Mouse (Mus musculus) brown adipose tissue, adult 24 weeks (tissue): ENCODE results near the gene Rnf111. TPM values are rescaled to one million over a fixed set of nuclear protein-coding genes. Genes with fewer than 3 reads are reported as not detected.
A peak's percentile ranks its signal among the peaks of the same experiment; 100 is the strongest.

Experiments
- H3K27ac ChIP-seq: fragments of 200-500 bp; replicated peaks from 2 replicates; pipeline ENCODE4 v1.5.1; 2012; ENCODE audit warnings: low read depth, mild to moderate bottlenecking, low read length
- H3K4me1 ChIP-seq: fragments of 200-500 bp; 2 replicates; pipeline ENCODE4 v1.6.1; 2012; ENCODE audit warnings: low read length, mixed read lengths; ENCODE audit not compliant: control insufficient read depth, insufficient read depth, insufficient read length
- H3K4me3 ChIP-seq: fragments of 200-500 bp; 2 replicates; pipeline ENCODE4 v1.5.1; 2012; ENCODE audit warnings: low read depth, mild to moderate bottlenecking, low read length, moderate library complexity; ENCODE audit not compliant: insufficient read depth
- polyA plus RNA-seq: library from polyadenylated mRNA; stranded (reverse); fragments of >200 nt; gene quantifications from 2 replicates; pipeline ENCODE4 v1.2.4, GENCODE M21; 2012; ENCODE audit not compliant: missing spikeins, insufficient read depth, insufficient read length

Rnf111 gene
- polyA plus RNA-seq, 1 experiment: 11.6 TPM

GRCm38 (mm10) chr9:70510998-70511583 lies 7.6 kb upstream of the Rnf111 start:
- Histone ChIP-seq H3K4me1 (no peaks in the 10 kb centered on the region; the same call in 1 of the 2 replicates), H3K4me3 (no peak overlapping the region), H3K27ac (no peak overlapping the region)

- Histone ChIP-seq H3K27ac (peak overlapping the region; percentile 85), H3K4me3 (no peak overlapping the region), H3K4me1 (no peaks in the 10 kb centered on the region; the same call in 1 of the 2 replicates)
Observed at GRCm38 (mm10) chr9:70509906-70510525, 6.5 kb upstream of the Rnf111 start.

- Histone ChIP-seq H3K4me1 (peaks cover 3% of the 10 kb centered on the region), H3K27ac (no peak overlapping the region), H3K4me3 (no peak overlapping the region)
Observed at GRCm38 (mm10) chr9:70506787-70507186, 3.3 kb upstream of the Rnf111 start.

- H3K4me3 ChIP-seq: no peak overlapping the region
- peaks cover 3% of the 10 kb centered on the region for H3K4me1 ChIP-seq
- no peak overlapping the region for H3K27ac ChIP-seq
Observed at GRCm38 (mm10) chr9:70506186-70506585, 2.7 kb upstream of the Rnf111 start.

GRCm38 (mm10) chr9:70503015-70503603 lies 416 bp downstream of the Rnf111 start:
- H3K4me3 ChIP-seq: peak overlapping the region; percentile 98
- H3K4me1 ChIP-seq: peaks cover 3% of the 10 kb centered on the region
- peak overlapping the region; percentile 98 for H3K27ac ChIP-seq

- peaks cover 3% of the 10 kb centered on the region for H3K4me1 ChIP-seq
- peak overlapping the region; percentile 63 for H3K27ac ChIP-seq
- peak overlapping the region; percentile 98 for H3K4me3 ChIP-seq
Observed at GRCm38 (mm10) chr9:70502284-70503014, 1.1 kb downstream of the Rnf111 start.

- Histone ChIP-seq H3K4me3 (no peak overlapping the region), H3K27ac (no peak overlapping the region), H3K4me1 (peaks cover 2% of the 10 kb centered on the region; the same call in 1 of the 2 replicates)
Observed at GRCm38 (mm10) chr9:70496990-70497389, 6.5 kb downstream of the Rnf111 start.

GRCm38 (mm10) chr9:70493038-70493437 lies 10.5 kb downstream of the Rnf111 start:
- Histone ChIP-seq H3K4me1 (peaks cover 6% of the 10 kb centered on the region; the same call in 1 of the 2 replicates), H3K27ac (no peak overlapping the region), H3K4me3 (no peak overlapping the region)

GRCm38 (mm10) chr9:70491176-70491575 lies 12.3 kb downstream of the Rnf111 start:
- no peak overlapping the region for H3K4me3 ChIP-seq
- H3K27ac ChIP-seq: peak overlapping the region; percentile 31; the same call in 1 of the 2 replicates
- H3K4me1 ChIP-seq: peaks cover 4% of the 10 kb centered on the region; the same call in 1 of the 2 replicates

- Histone ChIP-seq H3K4me1 (peaks cover 4% of the 10 kb centered on the region; the same call in 1 of the 2 replicates), H3K27ac (no peak overlapping the region), H3K4me3 (no peak overlapping the region)
Observed at GRCm38 (mm10) chr9:70487401-70487800, 16.1 kb downstream of the Rnf111 start.

GRCm38 (mm10) chr9:70485840-70486239 lies 17.7 kb downstream of the Rnf111 start:
- Histone ChIP-seq H3K4me1 (no peaks in the 10 kb centered on the region; the same call in 1 of the 2 replicates), H3K4me3 (no peak overlapping the region), H3K27ac (no peak overlapping the region)

- Histone ChIP-seq H3K27ac (no peak overlapping the region), H3K4me1 (no peaks in the 10 kb centered on the region), H3K4me3 (no peak overlapping the region)
Observed at GRCm38 (mm10) chr9:70483495-70483894, 20.0 kb downstream of the Rnf111 start.

GRCm38 (mm10) chr9:70481872-70482271 lies 21.7 kb downstream of the Rnf111 start:
- H3K27ac ChIP-seq: no peak overlapping the region
- H3K4me3 ChIP-seq: no peak overlapping the region
- H3K4me1 ChIP-seq: no peaks in the 10 kb centered on the region

GRCm38 (mm10) chr9:70477229-70477628 lies 26.3 kb downstream of the Rnf111 start:
- Histone ChIP-seq H3K27ac (no peak overlapping the region), H3K4me3 (no peak overlapping the region), H3K4me1 (no peaks in the 10 kb centered on the region)

- H3K27ac ChIP-seq: no peak overlapping the region
- H3K4me3 ChIP-seq: no peak overlapping the region
- no peaks in the 10 kb centered on the region for H3K4me1 ChIP-seq
Observed at GRCm38 (mm10) chr9:70475777-70476270, 27.7 kb downstream of the Rnf111 start.
